Mouse (Mus musculus) gastrocnemius, adult 8-10 months (tissue): ENCODE results near the gene Boc. TPM values are rescaled to one million over a fixed set of nuclear protein-coding genes. Genes with fewer than 3 reads are reported as not detected.

ENCODE experiments used
- DNase-seq, 2 experiments: peaks; one replicate each; pipeline ENCODE4 v3.0.0; 2022; ENCODE audit warnings: low spot score in 2 of 2
- total RNA-seq, 4 experiments: library from RNA; stranded (reverse); gene quantifications; 2 replicates each; pipeline ENCODE4 v1.2.4; 2022

The Boc gene
- total RNA-seq, 4 experiments from 2014 or later: 1.8 to 3.0 (median 2.3) TPM

DNA sequence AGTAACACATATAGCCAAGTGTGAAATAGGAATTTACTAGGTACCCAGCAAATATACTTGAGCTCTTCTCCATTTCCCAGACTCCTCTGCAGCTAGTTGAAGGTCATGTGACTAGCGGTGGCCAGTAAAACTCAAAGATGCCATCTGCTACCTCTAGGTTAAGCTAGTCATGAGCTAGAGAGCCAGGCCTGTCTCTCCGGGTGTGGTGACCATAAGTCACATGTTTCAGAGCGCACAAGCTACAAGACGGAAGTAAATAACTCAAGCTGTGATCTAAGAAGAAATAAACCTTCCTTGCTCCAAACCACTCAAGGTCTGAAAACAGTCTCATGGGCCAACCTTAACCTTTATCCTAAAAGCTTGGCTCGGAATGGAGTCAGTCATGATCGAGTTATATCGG lies 29.7 kb downstream of the Boc start:
- DNase-seq: no peak

DNA sequence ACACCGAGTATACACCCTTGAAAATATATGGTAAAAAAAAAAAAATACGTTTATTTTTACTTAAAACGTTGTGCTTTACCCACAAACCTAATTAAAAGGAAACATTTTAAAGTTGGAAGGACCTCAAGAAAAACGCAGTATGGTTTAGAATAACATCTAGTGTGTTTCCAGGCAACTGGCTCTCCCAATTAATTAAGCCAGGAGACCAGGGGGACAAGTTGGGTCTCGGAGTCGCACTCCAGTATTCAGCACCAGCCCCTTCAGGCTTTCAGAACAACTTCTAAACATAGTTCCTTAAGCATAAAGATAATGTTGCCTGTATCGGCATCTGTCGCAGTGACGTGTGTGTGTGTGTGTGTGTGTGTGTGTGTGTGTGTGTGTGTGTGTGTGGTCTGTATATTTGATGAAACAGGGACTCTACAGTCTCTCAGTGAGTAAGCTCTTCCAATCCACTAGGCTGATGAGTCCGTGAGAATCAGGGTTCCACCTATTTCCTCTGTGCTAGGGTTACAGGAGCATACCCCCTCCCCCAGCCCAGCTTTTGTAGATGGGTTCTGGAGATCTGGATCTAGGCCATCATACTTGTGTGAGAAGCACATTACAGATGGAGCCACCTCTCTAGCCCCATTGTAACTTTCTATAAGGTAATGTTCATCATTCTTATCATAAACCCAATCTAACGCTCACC lies 31.3 kb downstream of the Boc start:
- DNase-seq: no peak

DNA sequence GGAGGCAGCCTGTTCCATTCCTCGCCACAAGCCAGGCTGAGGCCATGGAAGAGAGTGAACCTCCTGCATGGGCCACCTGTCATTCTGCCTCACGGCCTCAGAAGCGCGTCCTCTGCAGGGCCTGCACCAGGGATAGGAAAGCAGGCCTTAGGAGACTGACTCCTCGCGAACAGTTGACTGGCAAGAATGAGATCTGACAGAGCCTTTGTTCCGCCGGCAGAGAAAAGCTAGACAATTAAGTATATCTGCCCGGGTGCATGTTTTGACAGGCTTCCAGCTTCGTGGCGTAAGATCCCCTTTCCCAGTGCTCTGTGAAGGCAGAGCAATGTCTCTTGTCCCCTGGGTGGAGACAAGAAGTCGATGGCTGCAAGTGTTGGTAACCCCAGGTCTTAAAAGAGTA lies 32.0 kb downstream of the Boc start:
- no peak for DNase-seq

DNA sequence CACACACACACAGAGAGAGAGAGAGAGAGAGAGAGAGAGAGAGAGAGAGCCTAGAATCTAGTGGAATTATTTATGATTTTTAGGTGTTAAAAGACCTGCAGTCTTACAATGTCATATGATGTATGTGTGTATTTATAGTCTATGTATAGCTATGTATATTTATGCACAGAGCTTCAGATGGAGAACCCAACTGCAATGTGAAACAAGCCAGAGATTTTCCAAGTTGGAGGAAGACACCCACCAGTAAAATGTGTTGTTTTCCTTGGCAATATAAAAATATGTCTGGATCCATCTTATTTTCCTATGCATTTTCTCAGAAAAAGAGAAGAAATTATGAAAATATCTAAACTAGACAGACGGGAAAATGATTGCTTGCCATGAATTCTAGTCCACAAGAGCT lies 32.7 kb downstream of the Boc start:
- no peak for DNase-seq

DNA sequence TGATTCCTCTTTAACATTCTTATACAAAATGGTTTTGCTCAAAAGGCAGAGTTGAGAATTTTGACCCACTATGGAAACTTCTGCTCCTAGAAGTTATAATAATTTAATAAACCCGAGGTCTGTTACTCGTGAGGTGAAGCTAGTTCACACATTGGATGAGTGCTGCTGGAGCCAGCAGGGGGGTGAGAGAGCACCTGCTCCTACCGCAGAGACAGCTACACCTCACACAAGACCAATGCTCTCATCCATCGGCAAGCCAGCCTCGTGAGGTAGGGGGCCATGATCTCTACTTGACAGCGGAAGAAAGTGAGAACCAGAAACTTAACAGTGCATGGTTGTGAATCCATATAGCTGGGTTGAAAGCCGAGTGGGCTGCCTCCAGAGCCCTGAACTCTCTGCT lies 35.1 kb downstream of the Boc start:
- DNase-seq: no peak

DNA sequence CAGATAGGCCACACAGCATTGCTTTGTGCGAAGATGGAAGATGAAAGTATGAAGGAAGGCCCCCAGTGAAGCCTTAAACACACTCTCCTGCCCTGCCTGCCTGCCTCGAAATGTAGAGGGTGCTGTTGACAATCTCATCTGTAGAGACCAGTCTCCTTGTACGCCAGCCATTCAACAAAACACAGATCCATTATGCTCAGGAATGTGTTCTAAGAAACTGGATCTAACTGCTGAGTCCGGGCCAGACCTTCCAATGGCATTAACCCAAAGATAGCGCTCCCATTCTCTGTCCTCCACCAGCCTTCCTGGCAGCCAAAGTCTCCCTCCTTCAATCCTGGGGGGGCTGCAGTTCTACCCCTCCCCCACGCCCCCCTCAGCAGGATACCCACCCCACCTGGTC lies 42.2 kb downstream of the Boc start:
- DNase-seq: no peak

DNA sequence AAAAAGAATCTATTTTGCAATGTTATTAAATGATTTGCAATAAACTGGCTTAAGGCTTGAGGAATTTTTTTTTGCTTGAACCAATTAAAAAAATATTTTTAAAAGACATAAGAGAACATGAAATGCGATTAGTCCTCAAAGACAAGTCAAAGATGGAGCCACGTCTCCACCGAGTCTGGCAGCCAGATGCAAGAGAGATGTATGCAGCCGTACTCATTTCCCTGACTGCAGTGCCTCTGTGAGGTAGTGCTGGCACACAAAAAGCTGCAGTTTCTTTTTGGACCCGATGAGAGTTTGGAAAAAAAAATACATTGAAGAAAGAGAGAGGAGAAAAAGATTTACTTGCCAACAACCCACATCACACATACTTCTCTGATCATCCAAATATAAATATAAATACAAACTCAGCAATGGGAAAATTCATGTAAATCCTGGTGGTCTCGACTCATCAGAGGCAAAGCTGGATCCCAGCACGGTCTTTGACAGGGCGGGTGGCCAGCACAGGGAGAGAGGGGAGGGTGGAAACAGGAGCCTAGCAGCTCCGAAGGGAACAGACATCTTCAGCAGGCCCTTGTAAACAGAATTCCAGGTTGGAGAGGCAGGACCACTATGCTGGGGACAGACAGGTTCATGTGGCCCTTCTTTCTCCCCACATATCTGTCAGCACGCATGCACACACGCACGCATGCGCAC lies 48.0 kb downstream of the Boc start:
- DNase-seq: no peak

DNA sequence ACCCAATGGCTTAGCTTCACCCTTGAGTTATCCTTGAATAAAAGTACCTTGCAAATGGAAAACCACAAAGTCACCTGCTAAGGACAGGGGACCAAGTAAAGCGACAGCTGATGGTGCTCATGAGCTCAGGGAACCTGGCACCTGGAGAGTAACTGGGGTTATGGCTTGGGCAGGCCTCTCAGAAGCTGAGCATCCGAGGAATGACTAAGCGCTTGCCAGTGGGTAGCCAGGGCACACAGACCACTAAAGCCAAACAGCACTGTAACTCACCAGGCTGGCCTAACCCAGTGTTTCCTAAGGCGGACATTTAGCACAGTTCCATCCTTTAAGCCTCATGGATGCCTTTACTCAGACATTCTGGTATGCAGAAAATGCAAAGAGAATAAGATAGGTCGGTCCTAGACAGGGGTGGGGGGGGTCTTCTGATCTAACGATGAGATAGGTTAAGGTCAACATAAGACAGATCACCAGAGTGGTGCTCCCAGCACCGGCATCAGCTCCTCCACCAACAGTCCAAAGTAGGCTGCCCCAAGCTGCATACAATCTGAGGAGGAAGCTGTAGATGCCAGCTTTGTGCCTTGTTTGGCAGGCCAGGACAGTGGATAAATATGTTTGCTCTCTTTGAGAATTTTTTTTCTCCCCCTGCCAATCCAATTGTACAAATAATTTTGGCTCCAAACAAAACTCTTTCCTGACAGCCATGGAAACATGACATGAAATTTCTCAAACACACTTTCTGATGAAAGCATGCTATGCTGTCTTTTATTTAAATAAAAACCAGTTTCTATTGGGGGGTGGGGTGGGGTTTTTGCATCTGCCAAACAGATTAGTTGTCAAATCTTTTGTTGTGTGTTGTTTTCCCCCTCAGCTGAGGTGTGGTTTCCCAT lies 49.0 kb downstream of the Boc start:
- DNase-seq: no peak

DNA sequence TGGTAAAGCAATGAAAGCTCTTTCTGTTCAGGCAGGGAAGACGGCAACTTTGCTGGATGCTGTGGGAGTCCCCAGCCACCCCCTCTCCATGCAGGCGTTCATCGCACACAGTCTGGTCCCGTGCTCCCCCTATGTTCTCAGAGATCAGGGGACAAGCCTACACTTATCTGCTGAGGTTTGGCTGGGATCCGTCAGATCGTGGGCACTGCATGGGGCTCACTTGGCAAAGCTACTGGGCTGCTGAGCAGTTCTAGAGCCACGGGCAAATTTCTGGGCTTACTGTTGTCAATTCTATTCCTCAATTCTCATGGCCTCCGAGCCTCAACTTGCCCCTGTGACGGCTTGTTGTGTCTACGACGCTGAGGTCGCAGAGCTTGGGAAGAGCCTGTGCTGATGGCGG lies 49.9 kb downstream of the Boc start:
- DNase-seq: no peak

DNA sequence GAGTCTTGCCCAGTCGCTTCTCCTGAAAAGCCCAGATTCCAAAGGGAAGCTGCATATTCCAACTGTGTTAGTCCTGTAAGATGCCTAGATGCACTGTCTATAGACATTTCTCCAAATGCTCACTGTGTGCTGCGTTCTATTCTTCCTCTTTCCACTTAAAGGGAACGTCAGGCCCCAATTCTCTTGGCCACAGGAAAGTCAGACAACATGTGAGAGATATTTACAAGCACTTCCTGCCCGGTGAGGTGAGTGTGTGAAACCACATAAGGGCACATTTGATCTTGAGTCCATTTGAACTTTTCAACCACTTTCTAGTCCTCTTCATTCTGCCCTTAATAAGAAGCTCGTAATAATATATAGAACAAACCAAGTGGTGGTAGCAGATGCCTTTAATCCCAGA lies 50.7 kb downstream of the Boc start:
- DNase-seq: no peak

DNA sequence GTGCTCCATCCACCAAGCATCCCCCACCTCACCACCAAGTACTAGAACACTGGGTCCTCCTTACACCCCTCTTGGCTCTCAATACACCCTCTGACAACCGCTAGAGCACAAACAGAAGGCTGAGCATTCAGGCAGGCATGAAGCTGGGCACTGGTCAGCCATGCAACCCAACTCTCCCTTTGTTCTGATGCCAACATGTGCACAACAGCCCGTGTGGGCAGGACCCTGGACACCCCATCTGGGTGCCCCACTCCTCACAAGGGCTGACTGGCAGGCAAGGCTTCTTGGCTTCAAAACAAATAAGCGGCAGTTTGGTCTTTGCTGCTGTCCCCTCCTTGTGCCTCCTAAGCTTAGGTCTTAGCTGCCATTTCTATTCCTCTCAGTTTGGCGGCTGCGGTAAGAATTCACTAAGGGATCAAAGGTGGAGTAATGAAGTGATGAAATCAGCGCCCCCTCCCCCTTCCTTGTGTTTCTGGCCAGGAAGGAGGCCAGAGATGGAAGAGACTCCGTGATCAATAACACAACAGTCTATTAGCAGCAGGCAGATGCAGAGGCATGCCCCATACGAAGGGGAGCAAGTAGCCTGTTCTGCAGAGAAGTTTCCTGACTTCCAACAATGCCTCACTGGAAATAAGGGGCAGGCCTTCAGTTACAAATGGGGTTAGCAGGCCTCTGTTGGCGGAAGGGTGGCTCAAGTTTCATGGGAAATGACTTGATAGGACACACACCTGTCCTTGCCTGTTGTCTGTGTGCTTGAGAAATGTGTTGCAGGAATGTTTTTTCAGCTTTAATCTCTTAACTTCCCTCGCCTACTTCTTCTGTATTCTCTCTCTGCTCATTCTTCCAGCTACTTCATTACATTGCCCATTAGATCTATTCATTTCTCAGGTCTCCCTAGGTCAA lies 51.4 kb downstream of the Boc start:
- no peak for DNase-seq

DNA sequence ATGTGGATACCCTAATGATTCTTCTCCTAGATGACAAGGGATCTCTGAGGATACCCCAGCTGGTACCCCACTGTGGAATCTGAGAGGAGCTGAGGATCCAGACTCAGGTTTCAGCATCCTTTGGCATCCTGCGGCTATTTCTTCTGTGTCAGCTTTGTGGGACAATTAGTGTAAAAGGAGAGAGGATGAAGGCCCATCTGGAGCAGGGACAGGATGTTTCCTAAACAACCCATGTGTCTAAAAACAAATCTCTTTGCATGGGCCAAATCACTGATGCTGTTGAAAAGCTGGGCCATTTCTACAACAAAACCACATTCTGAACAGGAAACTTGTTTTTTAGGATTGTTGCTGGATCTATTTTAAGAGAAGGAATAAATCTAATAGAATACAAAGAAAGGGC lies 53.5 kb downstream of the Boc start:
- no peak for DNase-seq

DNA sequence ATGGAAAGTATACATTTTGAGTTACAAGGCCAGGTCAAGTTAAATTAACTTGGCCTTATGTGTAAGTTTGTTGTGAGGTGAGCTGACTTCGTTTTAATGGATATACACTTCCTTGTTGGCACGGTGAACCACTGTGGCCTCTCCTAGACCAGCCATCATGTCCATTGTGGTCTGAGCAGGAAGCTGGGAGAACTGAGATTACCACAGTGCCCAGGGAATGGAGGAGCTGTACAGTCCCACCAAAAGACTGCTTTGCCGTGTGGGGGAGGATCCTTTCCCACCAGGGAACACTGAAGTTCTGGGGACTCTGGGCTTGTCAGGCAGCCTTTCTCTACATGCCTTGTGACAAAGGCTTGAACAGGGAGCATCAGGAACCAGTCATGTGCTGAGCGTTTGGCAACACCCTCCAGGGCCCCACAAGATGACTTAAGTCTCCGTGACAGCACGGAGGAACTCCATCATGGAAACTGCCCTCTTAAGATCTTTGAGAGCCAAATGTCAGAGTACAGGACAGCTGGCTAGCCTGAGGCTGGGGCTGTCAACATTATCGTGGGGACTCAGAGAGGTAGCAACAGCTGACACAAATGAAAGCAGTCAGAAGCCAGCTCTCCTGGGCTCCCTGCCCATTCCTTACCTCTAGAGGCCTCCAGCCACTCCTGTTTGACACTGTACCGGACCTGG lies 55.7 kb downstream of the Boc start:
- no peak for DNase-seq

DNA sequence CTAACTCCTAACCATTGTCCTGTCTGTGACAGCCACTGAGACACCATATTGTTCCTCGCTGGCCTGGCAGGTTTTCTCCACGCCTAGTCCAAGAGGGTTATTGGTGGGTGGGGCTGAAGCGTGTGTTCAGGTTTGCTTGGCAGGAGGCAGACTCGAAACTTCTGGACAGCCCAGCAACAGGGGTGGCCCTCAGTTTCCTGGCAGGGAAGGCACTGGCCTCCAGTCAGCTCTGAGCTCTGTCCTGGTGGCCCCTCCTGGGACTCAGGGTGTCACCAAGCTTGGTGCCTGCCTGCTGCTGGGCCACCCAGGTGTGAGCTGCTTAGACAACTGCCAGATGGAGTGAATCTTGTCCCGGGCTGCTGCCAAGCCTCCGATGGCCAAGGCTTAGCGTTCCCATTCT lies 56.4 kb downstream of the Boc start:
- DNase-seq: no peak

DNA sequence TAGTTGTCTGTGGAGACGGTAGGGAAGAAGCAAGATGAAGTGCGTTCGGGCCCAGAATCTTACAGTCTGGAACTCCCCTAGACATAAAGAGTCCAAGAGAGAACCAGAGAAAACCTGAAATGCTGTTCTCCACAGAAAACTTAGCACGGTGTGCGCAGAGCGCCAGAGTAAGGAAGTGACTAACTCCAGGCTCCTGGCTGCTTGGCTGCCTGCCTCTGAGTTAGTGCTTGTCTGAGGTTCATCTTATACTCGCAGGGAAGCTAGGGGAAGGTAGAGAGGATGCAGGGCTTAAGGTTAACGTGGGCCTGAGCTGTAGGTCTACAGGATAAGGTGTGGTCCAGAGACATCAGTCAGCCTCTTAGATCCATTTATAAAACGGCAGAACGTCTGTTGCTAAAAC lies 56.9 kb downstream of the Boc start:
- DNase-seq: no peak

DNA sequence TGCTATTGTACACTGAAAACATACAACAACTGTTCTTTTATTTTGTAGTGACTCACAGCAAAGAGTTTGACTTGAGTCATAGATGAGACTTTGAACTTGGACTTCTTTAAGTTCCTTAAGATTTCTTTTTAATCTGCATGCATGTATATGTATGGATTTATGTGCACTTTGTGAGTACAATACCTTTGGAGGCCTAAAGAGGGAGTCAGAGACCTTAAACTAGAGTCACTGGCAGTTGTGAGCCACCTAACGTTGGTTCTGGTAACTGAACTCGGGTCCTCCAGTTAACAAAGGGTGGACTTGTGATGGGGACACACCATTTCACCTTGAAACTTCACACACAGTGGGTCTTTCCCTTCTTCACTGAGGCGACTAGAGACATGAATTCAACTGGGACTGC lies 60.2 kb downstream of the Boc start:
- no peak for DNase-seq

DNA sequence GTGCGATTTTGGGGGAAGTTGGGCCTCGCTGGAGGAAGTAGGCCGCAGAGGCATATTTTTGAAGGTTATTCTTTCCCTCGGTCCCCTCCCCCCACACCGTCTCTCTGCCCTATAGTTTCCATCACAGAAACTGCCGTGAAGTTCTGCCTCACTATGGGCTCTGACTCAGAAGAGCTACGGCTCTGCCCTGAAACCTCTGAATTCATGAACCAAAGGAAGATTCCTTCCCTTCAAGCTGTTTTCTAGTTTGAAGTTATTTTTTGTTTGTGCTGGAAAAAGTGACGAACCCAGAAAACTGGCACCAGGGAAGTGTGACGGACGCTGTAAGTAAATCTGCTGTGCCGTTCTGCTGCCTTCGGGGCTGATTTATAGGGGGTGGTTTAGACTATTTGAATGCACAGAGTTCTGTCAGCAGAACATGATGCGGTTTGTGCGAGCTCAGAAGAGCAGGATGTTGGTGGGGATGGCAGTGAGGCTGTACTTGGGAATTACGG lies 61.7 kb downstream of the Boc start:
- DNase-seq: no peak

DNA sequence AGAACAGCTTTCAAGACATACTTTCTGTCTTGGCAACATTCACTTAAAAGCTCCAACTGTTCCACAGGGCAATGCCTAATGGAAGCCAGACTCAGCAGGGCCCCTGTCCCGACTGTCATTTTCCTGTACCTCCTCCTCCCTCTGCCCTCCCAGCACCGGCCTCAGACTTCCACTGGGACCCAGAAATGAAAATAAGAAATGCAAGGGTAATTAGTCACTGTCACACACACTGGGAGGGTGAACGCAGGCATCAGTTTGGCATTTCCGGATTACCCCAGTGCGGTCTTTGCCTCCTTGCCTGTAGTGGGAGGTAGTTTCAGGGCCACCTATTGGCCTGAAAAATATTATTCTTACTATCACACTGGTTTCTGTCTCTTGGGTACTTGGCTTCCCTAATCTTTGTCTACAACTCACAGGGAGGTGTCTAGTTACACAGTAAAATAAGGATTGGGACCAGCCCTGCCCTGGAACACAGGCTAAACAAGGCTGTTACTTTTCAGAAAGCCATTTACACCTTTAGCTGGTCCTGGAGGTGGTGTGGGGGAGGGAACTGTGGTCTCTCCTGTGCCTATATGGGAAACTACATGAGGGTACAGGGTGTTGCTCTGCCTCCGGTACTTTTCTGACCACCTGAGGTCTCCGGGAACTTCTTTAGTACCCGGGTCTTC lies 64.1 kb downstream of the Boc start:
- DNase-seq: no peak

DNA sequence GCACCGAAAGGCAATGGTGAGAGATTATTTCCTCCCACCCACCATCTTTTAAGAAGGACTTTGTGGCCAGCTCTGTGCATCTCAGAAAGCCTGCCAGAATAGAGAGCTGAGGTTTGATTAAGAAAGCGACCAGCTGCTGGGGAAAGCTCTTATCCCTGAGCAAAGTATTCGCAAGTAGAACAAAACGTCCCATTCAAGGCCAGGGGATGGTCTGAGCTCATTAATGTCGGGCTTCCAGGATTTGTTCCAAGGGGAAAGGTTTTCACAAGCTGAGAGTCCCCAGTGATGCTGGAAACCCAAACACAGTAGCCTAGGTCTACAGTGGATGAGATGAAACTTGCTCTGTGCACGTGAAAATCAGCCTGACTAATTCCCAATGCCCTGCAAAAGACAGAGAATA lies 64.8 kb downstream of the Boc start:
- DNase-seq: no peak

DNA sequence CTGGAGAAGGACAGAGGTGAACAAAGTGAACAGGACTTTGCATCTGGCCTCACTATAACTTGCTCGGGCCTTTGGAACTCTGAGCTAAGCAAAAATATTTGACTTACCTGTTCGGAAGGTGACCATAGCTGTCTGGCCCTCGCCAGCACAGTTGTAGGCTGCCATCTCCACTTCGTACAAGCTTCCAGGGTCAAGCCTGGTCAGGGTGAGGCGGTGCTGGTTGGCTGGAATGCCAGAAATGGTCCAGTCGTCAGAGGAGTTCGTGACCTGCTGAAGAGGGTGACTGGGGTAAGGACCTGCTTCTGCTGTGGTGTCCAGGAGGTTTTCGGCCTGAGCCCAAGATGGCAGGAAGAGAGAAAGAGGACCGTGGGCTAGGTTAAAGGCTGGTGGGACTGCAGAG lies 66.0 kb downstream of the Boc start:
- no peak for DNase-seq
